Mouse (Mus musculus) MEL (cell line): ENCODE results near the gene Atp1a1.

Experiments used
- MAX ChIP-seq: IDR thresholded peaks from 2 replicates; pipeline ENCODE4 v1.6.1; 2011; ENCODE audit warnings: low read length, improper control_type of control experiment
- MAZ ChIP-seq: IDR thresholded peaks from 2 replicates; pipeline ENCODE4 v1.6.1; 2012; ENCODE audit warnings: low read depth, mild to moderate bottlenecking, inconsistent platforms, low read length, improper control_type of control experiment
- POLR2A ChIP-seq, 2 experiments: IDR thresholded peaks; 2 replicates each; pipeline ENCODE4 v1.6.1; 2011 to 2012; ENCODE audit warnings: low read length in 2 of 2, mild to moderate bottlenecking in 2 of 2, control low read depth in 1 of 2, improper control_type of control experiment in 1 of 2, low read depth in 1 of 2, moderate library complexity in 1 of 2; ENCODE audit not compliant: control insufficient read depth in 1 of 2, insufficient read depth in 1 of 2, poor library complexity in 1 of 2

GRCm38 (mm10) chr3:101649271-101649670 is 44.8 kb upstream of the Atp1a1 start:
- TF ChIP-seq MAX (no peak), MAZ (no peak), POLR2A (IDR thresholded peaks at IDR 0.05; ENCODE audit: control insufficient read depth in 1 of 2, insufficient read depth in 1 of 2, low read depth in 1 of 2, low read length in 2 of 2, poor library complexity in 1 of 2) (no peak)
